Mouse (Mus musculus): ENCODE measurements around the gene Pdgfc.
A peak's percentile ranks its signal among the peaks of the same experiment; 100 is the strongest.

The Pdgfc gene

DNA sequence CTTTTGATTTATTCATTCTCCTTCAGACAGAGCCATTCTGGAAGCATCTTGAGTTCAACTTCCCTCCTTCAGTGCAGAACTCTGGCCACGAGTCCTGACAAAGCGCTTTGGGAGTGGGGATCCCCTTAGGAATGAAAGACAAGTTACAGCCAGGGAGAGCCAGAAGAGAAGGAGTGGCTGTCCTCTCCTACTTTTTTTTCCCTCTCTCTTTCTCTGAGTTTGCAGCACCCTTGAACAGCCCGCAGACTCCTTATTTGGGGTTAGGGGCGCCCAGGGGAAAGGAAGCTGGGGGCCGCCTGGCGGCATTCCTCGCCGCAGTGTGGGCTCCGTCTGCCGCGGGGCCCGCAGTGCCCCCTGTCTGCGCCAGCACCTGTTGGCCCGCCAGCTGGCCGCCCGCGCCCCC is at the start of gene Pdgfc:
Gene Pdgfc (plus strand): TSS at position 266 of the 403 bp plus-strand sequence.
- no peak for DNase-seq (ENCODE audit: low spot score in 2 of 2)

DNA sequence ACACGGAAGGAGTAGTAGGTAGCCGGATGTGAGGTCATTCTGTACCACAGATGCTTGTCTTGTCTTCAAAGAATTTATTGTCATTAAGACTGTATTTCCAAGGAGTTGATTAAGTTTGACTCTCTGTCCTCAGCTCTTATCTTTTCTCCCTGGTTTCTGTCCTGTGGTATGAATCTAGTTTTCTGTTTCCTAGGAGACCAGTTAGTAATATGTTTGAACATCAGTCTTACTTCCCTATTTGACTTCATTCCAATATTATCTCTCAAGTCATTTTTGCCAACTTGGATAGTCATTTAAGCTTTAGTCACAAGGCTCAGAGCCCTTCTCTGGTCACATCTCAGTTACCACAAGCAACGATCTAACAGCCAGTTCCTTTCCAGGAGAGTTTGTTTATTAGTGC is 27.0 kb upstream of the Pdgfc start:
- no peak for DNase-seq (ENCODE audit: low spot score in 2 of 2)

DNA sequence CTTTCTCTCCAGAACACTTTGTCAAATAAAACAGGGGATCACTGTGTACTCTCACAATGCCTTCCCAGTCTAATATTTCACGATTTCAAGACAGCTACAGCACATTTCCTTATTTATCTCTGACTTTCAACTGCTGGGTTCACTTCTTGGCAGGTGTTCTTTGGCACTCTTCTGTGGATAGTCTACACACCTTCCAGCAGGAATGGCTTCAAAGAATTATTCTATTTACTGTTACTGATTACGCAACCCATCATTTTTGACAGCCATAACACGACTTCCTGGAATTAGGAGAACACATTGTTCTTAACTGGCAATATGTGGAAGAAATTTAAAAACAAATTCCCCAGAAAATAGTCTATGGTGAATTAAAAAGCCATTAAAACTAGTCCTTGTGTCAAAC is 26.3 kb upstream of the Pdgfc start:
- DNase-seq (ENCODE audit: low spot score in 2 of 2): no peak

- DNase-seq (ENCODE audit: low spot score in 2 of 2): no peak
Observed at GRCm38 (mm10) chr3:81017385-81018051, 18.7 kb upstream of the Pdgfc start.

- no peak for DNase-seq (ENCODE audit: low spot score in 2 of 2)
Observed at GRCm38 (mm10) chr3:81020064-81020463, 16.2 kb upstream of the Pdgfc start.

DNA sequence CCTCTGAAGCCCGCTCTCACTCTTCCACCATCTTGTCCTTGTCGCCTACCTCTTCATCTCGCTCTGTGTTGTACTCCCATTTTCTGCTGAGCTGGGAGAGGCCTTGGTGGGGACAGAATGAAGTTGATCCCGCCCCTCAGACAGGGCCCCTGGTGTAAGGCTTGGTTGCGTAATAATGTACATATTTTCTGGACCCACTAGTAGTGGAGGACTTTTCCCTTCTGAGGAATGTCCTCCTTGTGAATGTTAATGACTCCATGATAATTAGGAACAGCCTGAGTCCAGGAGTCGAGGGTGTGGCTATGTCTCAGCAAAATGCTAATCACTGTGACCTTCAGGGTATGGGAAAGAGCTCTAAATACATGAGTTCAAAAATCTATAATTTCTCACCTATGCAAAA is 14.4 kb upstream of the Pdgfc start:
- no peak for DNase-seq (ENCODE audit: low spot score in 2 of 2)

- no peak for DNase-seq (ENCODE audit: low spot score in 2 of 2)
Observed at GRCm38 (mm10) chr3:81022266-81022665, 13.9 kb upstream of the Pdgfc start.

- DNase-seq (ENCODE audit: low spot score in 2 of 2): no peak
Observed at GRCm38 (mm10) chr3:81022845-81023244, 13.4 kb upstream of the Pdgfc start.

GRCm38 (mm10) chr3:81023568-81023967 is 12.6 kb upstream of the Pdgfc start:
- no peak for DNase-seq (ENCODE audit: low spot score in 2 of 2)

- DNase-seq (ENCODE audit: low spot score in 2 of 2): no peak
Observed at GRCm38 (mm10) chr3:81025568-81026213, 10.5 kb upstream of the Pdgfc start.

- no peak for DNase-seq (ENCODE audit: low spot score in 2 of 2)
Observed at GRCm38 (mm10) chr3:81028361-81028760, 7.9 kb upstream of the Pdgfc start.

- DNase-seq (ENCODE audit: low spot score in 2 of 2): no peak
Observed at GRCm38 (mm10) chr3:81029321-81029720, 6.9 kb upstream of the Pdgfc start.

GRCm38 (mm10) chr3:81029909-81030308 is 6.3 kb upstream of the Pdgfc start:
- DNase-seq (ENCODE audit: low spot score in 2 of 2): no peak

DNA sequence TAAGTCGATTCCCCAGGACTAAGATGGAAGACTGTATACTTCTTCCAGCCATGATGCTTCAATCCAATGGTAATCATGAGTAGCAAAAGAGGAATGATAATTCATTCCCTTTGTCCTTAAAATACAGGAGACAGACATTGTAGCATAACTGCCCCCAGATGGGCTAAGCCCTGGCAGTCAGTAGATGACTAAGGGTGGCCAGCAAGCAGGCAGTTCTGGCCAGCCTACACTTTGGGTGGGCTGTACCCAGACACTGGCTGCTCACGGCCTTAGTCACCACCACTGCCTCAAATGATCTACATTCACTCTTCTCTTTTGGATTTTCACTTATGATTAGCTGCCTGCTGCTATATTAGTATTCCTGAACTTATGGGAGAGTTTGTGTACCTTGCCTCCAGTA is 5.9 kb upstream of the Pdgfc start:
- no peak for DNase-seq (ENCODE audit: low spot score in 2 of 2)

DNA sequence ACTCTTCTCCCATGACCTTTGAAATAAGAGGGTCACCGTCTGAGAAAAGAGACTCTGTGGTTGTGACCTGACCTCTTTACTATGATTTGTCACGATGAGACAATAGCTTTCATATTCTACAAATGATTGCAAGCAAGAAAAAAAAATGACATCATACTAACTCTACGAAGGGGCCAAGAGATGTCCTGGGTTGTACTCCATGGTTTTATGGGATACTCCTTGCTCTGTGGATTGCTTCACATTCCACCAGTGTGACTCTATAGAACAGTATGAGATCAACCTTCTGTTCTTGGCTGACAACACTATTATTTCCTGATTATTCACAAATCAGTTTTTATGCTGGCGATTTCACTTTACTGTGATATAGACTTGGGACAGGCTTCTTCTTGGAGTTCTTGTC is 4.2 kb upstream of the Pdgfc start:
- no peak for DNase-seq (ENCODE audit: low spot score in 2 of 2)

- DNase-seq (ENCODE audit: low spot score in 2 of 2): no peak
Observed at GRCm38 (mm10) chr3:81034336-81035102, 1.7 kb upstream of the Pdgfc start.

- DNase-seq (ENCODE audit: low spot score in 2 of 2): peak in 1 of 2 experiments; percentile 11
Observed at GRCm38 (mm10) chr3:81036554-81037311, 517 bp downstream of the Pdgfc start.

- DNase-seq (ENCODE audit: low spot score in 2 of 2): no peak
Observed at GRCm38 (mm10) chr3:81037312-81037859, 1.2 kb downstream of the Pdgfc start.

GRCm38 (mm10) chr3:81039131-81039653 is 3.0 kb downstream of the Pdgfc start:
- DNase-seq (ENCODE audit: low spot score in 2 of 2): peak; percentile 13 to 34

- no peak for DNase-seq (ENCODE audit: low spot score in 2 of 2)
Observed at GRCm38 (mm10) chr3:81044653-81045343, 8.6 kb downstream of the Pdgfc start.

Data from spleen, postnatal 36 days (tissue).